Mouse (Mus musculus): Measurements from ENCODE around the gene Npb. TPM values are rescaled to one million over a fixed set of nuclear protein-coding genes. Genes with fewer than 3 reads are reported as not detected.

Gene Npb
- total and polyA plus RNA-seq, 2 experiments from 2014 or later, result 1.3 TPM; not detected in 1

- ATAC-seq (ENCODE audit: low FRiP score) (no peak), DNase-seq (ENCODE audit: low spot score) (no peak)
- Histone ChIP-seq H3K9ac (replicated peaks; ENCODE audit: low read length, poor library complexity, severe bottlenecking) (no peak overlapping the region), H3K27me3 (ENCODE audit: insufficient read depth, low read length) (no peaks in the 10 kb centered on the region), H3K27ac (ENCODE audit: low read depth, low read length) (no peak overlapping the region), H3K9me3 (ENCODE audit: low read length) (no peaks in the 10 kb centered on the region), H3K4me1 (ENCODE audit: insufficient read depth, low read length) (peaks cover 5% of the 10 kb centered on the region), H3K36me3 (ENCODE audit: insufficient read depth, low read length) (peaks cover 3% of the 10 kb centered on the region; the same call in 1 of the 2 replicates), H3K4me2 (ENCODE audit: low read depth, low read length, poor library complexity, severe bottlenecking) (no peak overlapping the region), H3K4me3 (ENCODE audit: low read depth, low read length) (no peak overlapping the region)
- 55% methylated on average over 5 of the region's 5 CpGs for WGBS
- TF ChIP-seq CTCF (IDR thresholded peaks at IDR 0.05), result no peak
These were observed 26.5 kb downstream of the Npb start for GRCm38 (mm10) chr11:120634810-120635209.

GRCm38 (mm10) chr11:120641255-120641654, 33.0 kb downstream of the Npb start:
- Histone ChIP-seq H3K9ac (replicated peaks; ENCODE audit: low read length, poor library complexity, severe bottlenecking) (no peak overlapping the region), H3K27me3 (ENCODE audit: insufficient read depth, low read length) (no peaks in the 10 kb centered on the region), H3K36me3 (ENCODE audit: insufficient read depth, low read length) (no peaks in the 10 kb centered on the region), H3K4me1 (ENCODE audit: insufficient read depth, low read length) (no peaks in the 10 kb centered on the region), H3K4me3 (ENCODE audit: low read depth, low read length) (no peak overlapping the region), H3K9me3 (ENCODE audit: low read length) (no peaks in the 10 kb centered on the region), H3K4me2 (ENCODE audit: low read depth, low read length, poor library complexity, severe bottlenecking) (no peak overlapping the region), H3K27ac (ENCODE audit: low read depth, low read length) (no peak overlapping the region)
- WGBS, result 70% methylated on average over 9 of the region's 9 CpGs
- TF ChIP-seq CTCF (IDR thresholded peaks at IDR 0.05), result no peak
- no peak for ATAC-seq (ENCODE audit: low FRiP score)
- DNase-seq (ENCODE audit: low spot score), result no peak

- TF ChIP-seq CTCF (IDR thresholded peaks at IDR 0.05), result no peak
- no peak for DNase-seq (ENCODE audit: low spot score)
- WGBS, result 92% methylated on average over 8 of the region's 8 CpGs
- no peak overlapping the region for H3K4me3 ChIP-seq (ENCODE audit: low read depth, low read length)
- no peak for ATAC-seq (ENCODE audit: low FRiP score)
- no peaks in the 10 kb centered on the region for H3K9me3 ChIP-seq (ENCODE audit: low read length)
- H3K9ac ChIP-seq (replicated peaks; ENCODE audit: low read length, poor library complexity, severe bottlenecking), result no peak overlapping the region
- no peak overlapping the region for H3K4me2 ChIP-seq (ENCODE audit: low read depth, low read length, poor library complexity, severe bottlenecking)
- no peak overlapping the region for H3K27ac ChIP-seq (ENCODE audit: low read depth, low read length)
- H3K36me3 ChIP-seq (ENCODE audit: insufficient read depth, low read length), result no peaks in the 10 kb centered on the region
- H3K4me1 ChIP-seq (ENCODE audit: insufficient read depth, low read length), result no peaks in the 10 kb centered on the region
- H3K27me3 ChIP-seq (ENCODE audit: insufficient read depth, low read length), result no peaks in the 10 kb centered on the region
These were observed 33.6 kb downstream of the Npb start for GRCm38 (mm10) chr11:120641869-120642268.

GRCm38 (mm10) chr11:120642939-120643600, 34.8 kb downstream of the Npb start:
- DNase-seq (ENCODE audit: low spot score), result no peak
- WGBS, result 3% methylated on average over 18 of the region's 18 CpGs
- peaks cover 3% of the 10 kb centered on the region; the same call in 1 of the 2 replicates for H3K4me1 ChIP-seq (ENCODE audit: insufficient read depth, low read length)
- no peak for TF ChIP-seq CTCF (IDR thresholded peaks at IDR 0.05)
- peak overlapping the region; percentile 3; the same call in 1 of the 2 replicates for H3K27ac ChIP-seq (ENCODE audit: low read depth, low read length)
- no peaks in the 10 kb centered on the region for H3K27me3 ChIP-seq (ENCODE audit: insufficient read depth, low read length)
- H3K4me2 ChIP-seq (ENCODE audit: low read depth, low read length, poor library complexity, severe bottlenecking), result peak overlapping the region; percentile 78
- peak overlapping the region; percentile 38 for H3K4me3 ChIP-seq (ENCODE audit: low read depth, low read length)
- H3K9ac ChIP-seq (replicated peaks; ENCODE audit: low read length, poor library complexity, severe bottlenecking), result peak overlapping the region; percentile 69
- no peaks in the 10 kb centered on the region for H3K36me3 ChIP-seq (ENCODE audit: insufficient read depth, low read length)
- no peaks in the 10 kb centered on the region for H3K9me3 ChIP-seq (ENCODE audit: low read length)
- ATAC-seq (ENCODE audit: low FRiP score), result peak; percentile 39; the same call in 1 of the 2 replicates

GRCm38 (mm10) chr11:120643601-120643987, 35.3 kb downstream of the Npb start, which contains the start of gene Pycr1:
TSS of gene Pycr1 (minus strand) at chr11:120643769.
- H3K4me3 ChIP-seq (ENCODE audit: low read depth, low read length), result peak within 1 kb of the TSS; percentile 38
- DNase-seq (ENCODE audit: low spot score) (peak; percentile 93), ATAC-seq (ENCODE audit: low FRiP score) (peak; percentile 96)
- no peaks in the 10 kb centered on the region for H3K27me3 ChIP-seq (ENCODE audit: insufficient read depth, low read length)
- no peaks in the 10 kb centered on the region for H3K9me3 ChIP-seq (ENCODE audit: low read length)
- H3K9ac ChIP-seq (replicated peaks; ENCODE audit: low read length, poor library complexity, severe bottlenecking), result peak within 1 kb of the TSS; percentile 69
- under 1% methylated on average over 15 of the region's 15 CpGs for WGBS
- peak within 1 kb of the TSS; percentile 3 for H3K27ac ChIP-seq (ENCODE audit: low read depth, low read length)
- H3K4me2 ChIP-seq (ENCODE audit: low read depth, low read length, poor library complexity, severe bottlenecking), result peak within 1 kb of the TSS; percentile 78
- no peak for TF ChIP-seq CTCF (IDR thresholded peaks at IDR 0.05)
- H3K36me3 ChIP-seq (ENCODE audit: insufficient read depth, low read length), result no peaks in the 10 kb centered on the region
- peaks cover 5% of the 10 kb centered on the region; the same call in 1 of the 2 replicates for H3K4me1 ChIP-seq (ENCODE audit: insufficient read depth, low read length)

- ATAC-seq (ENCODE audit: low FRiP score) (no peak), DNase-seq (ENCODE audit: low spot score) (no peak)
- Histone ChIP-seq H3K27me3 (ENCODE audit: insufficient read depth, low read length) (no peaks in the 10 kb centered on the region), H3K36me3 (ENCODE audit: insufficient read depth, low read length) (no peaks in the 10 kb centered on the region), H3K4me1 (ENCODE audit: insufficient read depth, low read length) (peaks cover 5% of the 10 kb centered on the region; the same call in 1 of the 2 replicates), H3K27ac (ENCODE audit: low read depth, low read length) (no peak overlapping the region), H3K9ac (replicated peaks; ENCODE audit: low read length, poor library complexity, severe bottlenecking) (no peak overlapping the region), H3K4me3 (ENCODE audit: low read depth, low read length) (peak overlapping the region; percentile 28), H3K9me3 (ENCODE audit: low read length) (no peaks in the 10 kb centered on the region), H3K4me2 (ENCODE audit: low read depth, low read length, poor library complexity, severe bottlenecking) (peak overlapping the region; percentile 50)
- WGBS, result 87% methylated on average over 35 of the region's 35 CpGs
- no peak for TF ChIP-seq CTCF (IDR thresholded peaks at IDR 0.05)
These were observed 39.0 kb downstream of the Npb start for GRCm38 (mm10) chr11:120647047-120647830.
